Comparison of ENCODE assay signal across 8 mouse cellular contexts in genomic region chr11:88113543-88114271, GRCm38 (mm10). TPM values are rescaled to one million over a fixed set of nuclear protein-coding genes. Genes with fewer than 3 reads are reported as not detected.
DNase-seq lines count a peak whose midpoint lies in the region; ATAC-seq and TF ChIP-seq lines count a peak whose summit lies in the region.

No protein-coding gene starts in this region.

- no peaks in the 10 kb centered on the region for H3K9me3 ChIP-seq in forebrain, embryonic 10.5 days
- no peaks in the 10 kb centered on the region for H3K9me3 ChIP-seq in forebrain, embryonic 16.5 days (ENCODE audit: control insufficient read depth, low read length)
- H3K9me3 ChIP-seq in heart, postnatal 0 days (replicated peaks; ENCODE audit: control insufficient read depth, low read length) = no peaks in the 10 kb centered on the region

- no peaks in the 10 kb centered on the region for H3K27me3 ChIP-seq in forebrain, embryonic 10.5 days (ENCODE audit: poor library complexity, severe bottlenecking)
- H3K27me3 ChIP-seq in forebrain, embryonic 16.5 days (replicated peaks; ENCODE audit: control insufficient read depth, insufficient read depth, low read length) = no peaks in the 10 kb centered on the region
- no peaks in the 10 kb centered on the region for H3K27me3 ChIP-seq in heart, postnatal 0 days (ENCODE audit: control insufficient read depth, insufficient read depth, low read length)
- H3K27me3 ChIP-seq in testis, adult 2 months (ENCODE audit: control insufficient read depth, insufficient read depth, low read length) = no peaks in the 10 kb centered on the region

- 0 out of 2 replicates have a peak, but pooled peaks cover 7% of the 10 kb centered on the region for H3K36me3 ChIP-seq in forebrain, embryonic 10.5 days (replicated peaks)
- H3K36me3 ChIP-seq in forebrain, embryonic 16.5 days (ENCODE audit: control insufficient read depth, insufficient read depth) = no peaks in the 10 kb centered on the region
- no peaks in the 10 kb centered on the region for H3K36me3 ChIP-seq in heart, postnatal 0 days (replicated peaks; ENCODE audit: control insufficient read depth, insufficient read depth, low read length)
- no peaks in the 10 kb centered on the region for H3K36me3 ChIP-seq in testis, adult 2 months (ENCODE audit: control insufficient read depth, insufficient read depth, low read length)

- H3K4me2 ChIP-seq in forebrain, embryonic 16.5 days (ENCODE audit: low read length) = no peak overlapping the region
- H3K4me2 ChIP-seq in heart, postnatal 0 days (ENCODE audit: low read depth, low read length) = no peak overlapping the region

- peaks cover 91% of the 10 kb centered on the region for H3K4me1 ChIP-seq in forebrain, embryonic 10.5 days
- peaks cover 26% of the 10 kb centered on the region for H3K4me1 ChIP-seq in forebrain, embryonic 16.5 days (replicated peaks; ENCODE audit: control insufficient read depth, insufficient read depth, low read length)
- H3K4me1 ChIP-seq in heart, postnatal 0 days (ENCODE audit: control insufficient read depth, insufficient read depth) = peaks cover 71% of the 10 kb centered on the region
- H3K4me1 ChIP-seq in testis, adult 2 months (ENCODE audit: control insufficient read depth, insufficient read depth, low read length) = peaks cover 6% of the 10 kb centered on the region

- no peak overlapping the region for H3K9ac ChIP-seq in forebrain, embryonic 16.5 days (replicated peaks; ENCODE audit: low read depth, low read length)
- peak overlapping the region; percentile 22; the same call in 1 of the 2 replicates for H3K9ac ChIP-seq in heart, postnatal 0 days (replicated peaks; ENCODE audit: low read depth, low read length)

- peak overlapping the region; percentile 53 for H3K27ac ChIP-seq in forebrain, embryonic 10.5 days
- no peak overlapping the region for H3K27ac ChIP-seq in forebrain, embryonic 16.5 days (ENCODE audit: low read length)
- peak overlapping the region; percentile 83 for H3K27ac ChIP-seq in heart, postnatal 0 days (ENCODE audit: low read depth)
- peak overlapping the region; percentile 43; the same call in 1 of the 2 replicates for H3K27ac ChIP-seq in testis, adult 2 months (ENCODE audit: control insufficient read depth, insufficient read depth, low read depth, low read length)
- no peak overlapping the region for H3K27ac ChIP-seq in left cerebral cortex, adult 2 months

- no peak for DNase-seq in forebrain, embryonic 10.5 days (ENCODE audit: extremely low spot score, low spot score)
- DNase-seq in adrenal gland, postnatal 25 days = peak; percentile 26
- DNase-seq in heart, postnatal 0 days (ENCODE audit: low spot score) = peak; percentile 87
- peak; percentile 42 to 91 for DNase-seq in kidney, postnatal 25 days
- DNase-seq in left cerebral cortex, adult 2 months (ENCODE audit: extremely low spot score in 1 of 2, low spot score in 2 of 2) = no peak
- DNase-seq in spleen, adult 12 weeks (ENCODE audit: low spot score) = no peak

- no peak overlapping the region for H3K4me3 ChIP-seq in forebrain, embryonic 10.5 days
- no peak overlapping the region for H3K4me3 ChIP-seq in forebrain, embryonic 16.5 days (replicated peaks; ENCODE audit: low read length)
- no peak overlapping the region for H3K4me3 ChIP-seq in heart, postnatal 0 days (ENCODE audit: low read depth, low read length)
- no peak overlapping the region for H3K4me3 ChIP-seq in testis, adult 2 months (ENCODE audit: control insufficient read depth, low read depth, low read length)
- no peak overlapping the region for H3K4me3 ChIP-seq in left cerebral cortex, adult 2 months

- ATAC-seq in forebrain, embryonic 16.5 days = no peak
- ATAC-seq in heart, postnatal 0 days (ENCODE audit: insufficient read depth, low read depth) = peak; percentile 83

- no peak for TF ChIP-seq POLR2A in testis, adult 2 months (IDR thresholded peaks at IDR 0.05; ENCODE audit: control insufficient read depth, low read depth, low read length)

- peak; percentile 96 for TF ChIP-seq EP300 in heart, postnatal 0 days (IDR thresholded peaks at IDR 0.05; ENCODE audit: low read depth)

- no peak for TF ChIP-seq CTCF in heart, postnatal 0 days (IDR thresholded peaks at IDR 0.05; ENCODE audit: low read depth)
- TF ChIP-seq CTCF in testis, adult 2 months (IDR thresholded peaks at IDR 0.05; ENCODE audit: control insufficient read depth, insufficient read depth, insufficient replicate concordance, low read depth, low read length) = no peak
- TF ChIP-seq CTCF in left cerebral cortex, adult 2 months (IDR thresholded peaks at IDR 0.05) = no peak

- intact Hi-C loops in left cerebral cortex, adult 2 months (cut with DNase I) = no loop called here

- 66% methylated on average over 6 of the region's 6 CpGs for WGBS in forebrain, embryonic 10.5 days
- WGBS in forebrain, embryonic 16.5 days = 57% methylated on average over 6 of the region's 6 CpGs
- 32% methylated on average over 6 of the region's 6 CpGs for WGBS in heart, postnatal 0 days

RNA-seq across cellular contexts. Expression of gene Cuedc1, which starts 15.8 kb away (rescaled TPM):
- 20.0 and 24.9 TPM in 2 replicates for polyA plus RNA-seq in forebrain, embryonic 10.5 days (2016; fragmentation: Nextera tagmentation; extraction: Ambion mirVana)
- polyA plus RNA-seq in forebrain, embryonic 16.5 days (2015; fragmentation: Nextera tagmentation; extraction: Ambion mirVana) = 36.0 and 40.3 TPM in 2 replicates
- total RNA-seq in adrenal gland, postnatal 25 days (2021) = 50.7 and 68.6 TPM in 2 replicates
- total RNA-seq in heart, postnatal 0 days (2014; rRNA removed; ENCODE audit: low replicate concordance) = 15.1 and 19.2 TPM in 2 replicates
- 17.0 and 17.5 TPM in 2 replicates for polyA plus RNA-seq in heart, postnatal 0 days (2015; fragmentation: Nextera tagmentation; extraction: Ambion mirVana)
- 1.9 and 3.9 TPM in 2 replicates for polyA plus RNA-seq in testis, adult 2 months (2012; rRNA removed)
- total RNA-seq in left cerebral cortex, adult 2 months (2021) = 10 to 100 TPM; 31.4 to 31.7 TPM

RNA-seq across cellular contexts. Expression of gene Vezf1, which starts 45.6 kb away (rescaled TPM):
- polyA plus RNA-seq in forebrain, embryonic 10.5 days (2016; fragmentation: Nextera tagmentation; extraction: Ambion mirVana) = 61.6 and 62.6 TPM in 2 replicates
- 59.7 and 68.1 TPM in 2 replicates for polyA plus RNA-seq in forebrain, embryonic 16.5 days (2015; fragmentation: Nextera tagmentation; extraction: Ambion mirVana)
- total RNA-seq in adrenal gland, postnatal 25 days (2021) = 45.8 and 51.8 TPM in 2 replicates
- total RNA-seq in heart, postnatal 0 days (2014; rRNA removed; ENCODE audit: low replicate concordance) = 31.9 and 35.5 TPM in 2 replicates
- polyA plus RNA-seq in heart, postnatal 0 days (2015; fragmentation: Nextera tagmentation; extraction: Ambion mirVana) = 17.6 and 18.2 TPM in 2 replicates
- 4.1 and 4.4 TPM in 2 replicates for polyA plus RNA-seq in testis, adult 2 months (2012; rRNA removed)
- 10 to 100 TPM; 27.8 to 28.3 TPM for total RNA-seq in left cerebral cortex, adult 2 months (2021)

Comparison
In these comparisons a context has a peak if more than half of its experiments do, and no peak if none do; other contexts are left out.
1. H3K27ac ChIP-seq: peak in forebrain, embryonic 10.5 days (single experiment), heart, postnatal 0 days (single experiment) and testis, adult 2 months (single experiment); none in forebrain, embryonic 16.5 days (single experiment) and left cerebral cortex, adult 2 months (single experiment).
2. DNase-seq: peak in adrenal gland, postnatal 25 days (single experiment), heart, postnatal 0 days (single experiment) and kidney, postnatal 25 days (2 of 2); none in forebrain, embryonic 10.5 days (single experiment), left cerebral cortex, adult 2 months (0 of 2) and spleen, adult 12 weeks (single experiment).